Mouse (Mus musculus) embryo, embryonic 10.5 days (tissue): ENCODE results near the gene Trarg1.

Experiments used
- DNase-seq: peaks from one replicate; pipeline ENCODE4 v3.0.0-alpha.2; 2015; ENCODE audit warnings: low spot score

Trarg1 gene

DNA sequence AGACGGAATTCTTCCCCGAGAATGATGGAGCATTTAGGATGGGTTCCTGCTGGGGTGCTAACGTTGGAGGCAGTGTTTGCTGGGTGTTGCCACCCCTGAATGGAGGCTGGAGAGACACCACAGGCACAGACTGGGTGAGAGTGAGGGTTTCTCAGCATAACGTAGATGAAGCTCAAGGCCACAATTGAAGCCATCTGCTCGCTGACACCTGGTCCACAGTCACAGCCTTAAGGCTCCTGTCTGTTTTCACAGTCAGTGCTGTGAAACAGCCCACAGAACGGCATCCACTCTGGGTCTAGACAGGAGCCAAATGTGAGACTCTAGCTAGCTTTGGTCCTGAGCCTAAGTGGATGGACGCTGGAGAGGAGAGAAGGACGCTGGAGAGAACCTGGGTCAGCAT, 5.4 kb upstream of the Trarg1 start:
- DNase-seq, result no peak

DNA sequence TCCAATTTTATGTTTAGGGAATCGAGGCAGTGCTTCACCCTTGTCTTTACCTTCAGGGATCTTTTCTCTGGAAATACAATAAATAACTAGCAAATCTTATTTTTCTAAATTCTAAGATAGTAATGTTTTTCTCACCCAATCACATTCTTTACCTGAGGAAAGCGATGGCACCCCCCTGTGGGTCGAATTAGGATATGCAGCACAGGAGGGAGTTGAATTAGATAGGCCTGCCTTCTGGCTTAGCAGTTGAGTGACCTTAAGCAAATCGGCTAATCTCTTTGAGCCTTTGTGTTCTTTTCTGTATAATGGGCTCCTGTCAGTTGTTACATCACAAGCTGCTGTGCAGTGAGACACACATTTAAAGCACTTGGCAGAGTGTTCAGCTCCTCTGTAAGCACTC, 4.9 kb upstream of the Trarg1 start:
- no peak for DNase-seq

DNA sequence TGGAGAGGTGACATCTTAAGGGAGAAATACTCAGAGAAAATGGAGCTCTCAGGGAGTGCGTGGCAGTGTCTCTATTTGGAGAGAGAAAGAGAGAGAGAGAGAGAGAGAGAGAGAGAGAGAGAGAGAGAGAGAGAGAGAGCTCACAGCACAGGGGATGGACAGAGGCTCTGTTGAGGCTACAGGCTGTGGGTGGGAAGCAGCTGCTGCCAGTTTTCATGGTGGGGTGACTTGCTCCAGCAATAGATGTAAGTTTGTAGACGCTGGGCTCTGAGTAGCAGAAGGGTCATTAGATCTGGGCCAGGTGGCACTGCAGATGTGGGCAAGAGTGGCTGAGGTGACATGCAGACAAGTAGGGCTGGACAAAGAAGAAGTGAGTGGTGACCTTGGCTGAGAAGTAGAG, 6.0 kb downstream of the Trarg1 start:
- no peak for DNase-seq

DNA sequence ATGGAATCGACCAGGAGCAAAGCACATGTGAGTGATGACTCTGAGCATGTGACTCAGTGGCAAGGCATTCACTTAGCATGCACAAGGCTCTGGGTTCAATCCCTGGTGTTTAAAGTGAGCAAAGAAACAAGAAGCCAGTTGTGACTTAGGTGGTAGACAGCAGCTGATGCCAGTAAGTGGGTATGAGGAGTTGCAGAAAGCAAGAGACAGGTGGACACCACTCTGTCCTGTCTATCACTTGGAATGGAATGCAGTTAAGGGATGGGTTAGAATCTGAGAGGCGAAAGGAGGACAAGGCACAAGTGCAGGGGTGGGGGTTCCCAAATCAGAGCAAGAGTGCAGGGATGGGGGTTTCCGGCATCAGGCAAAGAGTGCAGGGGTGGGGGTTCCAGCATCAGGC, 12.5 kb downstream of the Trarg1 start:
- no peak for DNase-seq

DNA sequence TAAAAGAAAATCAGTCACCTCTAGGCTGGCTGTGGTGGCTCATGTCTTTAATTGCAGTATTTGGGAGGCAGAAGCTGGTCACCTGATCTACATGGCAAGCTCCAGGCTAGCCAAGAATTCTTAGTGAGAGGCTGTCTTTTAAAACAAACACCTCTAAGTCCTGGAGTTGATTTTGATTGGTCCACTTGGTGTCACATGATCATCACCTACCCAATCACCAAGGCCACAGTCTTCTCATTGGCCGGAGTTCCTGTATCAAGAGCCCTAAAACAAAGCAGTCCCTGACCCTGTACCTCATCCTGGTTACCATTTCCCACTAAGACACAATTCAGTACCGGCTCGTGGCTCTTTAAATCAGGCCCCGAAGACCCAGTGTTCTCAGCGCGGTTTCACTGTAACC, 16.2 kb downstream of the Trarg1 start:
- DNase-seq, result no peak

DNA sequence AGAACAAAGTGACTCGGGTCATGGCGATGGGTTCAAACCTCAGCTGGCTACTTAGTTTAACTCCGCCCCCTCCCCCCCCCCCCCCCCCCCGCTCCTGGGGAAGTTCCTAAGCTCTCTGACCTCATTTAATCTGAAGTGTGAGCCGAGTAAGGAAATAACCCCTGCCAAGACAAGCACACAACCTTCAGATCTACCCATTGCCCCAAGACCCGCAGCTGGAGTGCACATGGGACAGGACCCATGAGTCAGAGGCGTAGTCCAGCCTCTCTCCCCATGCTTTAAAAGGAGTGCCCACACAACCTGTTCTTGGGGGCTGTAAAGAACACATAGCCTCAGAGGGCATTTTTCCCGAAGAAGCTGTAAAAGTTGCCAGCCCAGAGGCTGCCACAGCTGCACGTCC, 20.0 kb downstream of the Trarg1 start:
- no peak for DNase-seq

DNA sequence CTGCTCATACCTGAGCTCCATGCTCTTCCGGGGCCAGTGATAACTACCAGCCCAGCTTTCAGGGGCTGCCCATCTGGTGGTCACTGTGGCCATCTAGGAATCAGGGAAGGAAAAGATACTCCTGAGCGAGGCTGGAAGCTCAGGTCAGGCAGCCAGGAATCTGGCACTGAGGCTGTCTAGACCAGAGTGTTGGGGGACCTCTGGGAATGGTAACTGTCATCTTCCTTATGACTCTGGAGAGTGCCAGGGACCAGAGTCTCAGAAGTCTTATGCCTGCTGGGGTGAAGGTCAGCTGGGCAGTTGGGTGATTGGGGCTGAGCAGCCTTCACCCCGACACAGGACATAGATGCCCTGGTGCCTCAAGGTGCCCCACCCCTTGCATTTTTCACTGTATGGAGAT, 28.0 kb downstream of the Trarg1 start:
- DNase-seq, result no peak

DNA sequence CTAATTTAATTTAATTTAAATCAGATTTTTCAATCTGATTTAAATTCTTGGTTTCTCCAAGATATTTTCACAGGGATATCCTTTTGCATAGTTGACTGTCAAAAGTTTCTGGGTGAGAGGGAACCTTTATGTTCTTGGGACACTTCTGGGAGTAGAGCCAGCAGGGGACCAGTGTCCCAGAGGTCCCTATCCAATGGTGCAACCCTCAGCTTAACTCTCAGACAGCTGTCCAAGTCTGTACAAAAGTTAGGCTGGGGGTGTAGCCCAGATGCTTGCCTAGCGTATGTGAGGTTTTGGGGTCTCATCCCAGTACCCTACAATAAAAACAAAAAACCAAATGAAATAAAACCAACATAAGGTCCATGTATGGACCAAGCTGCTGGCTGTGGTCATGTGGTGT, 28.5 kb downstream of the Trarg1 start:
- DNase-seq, result no peak

DNA sequence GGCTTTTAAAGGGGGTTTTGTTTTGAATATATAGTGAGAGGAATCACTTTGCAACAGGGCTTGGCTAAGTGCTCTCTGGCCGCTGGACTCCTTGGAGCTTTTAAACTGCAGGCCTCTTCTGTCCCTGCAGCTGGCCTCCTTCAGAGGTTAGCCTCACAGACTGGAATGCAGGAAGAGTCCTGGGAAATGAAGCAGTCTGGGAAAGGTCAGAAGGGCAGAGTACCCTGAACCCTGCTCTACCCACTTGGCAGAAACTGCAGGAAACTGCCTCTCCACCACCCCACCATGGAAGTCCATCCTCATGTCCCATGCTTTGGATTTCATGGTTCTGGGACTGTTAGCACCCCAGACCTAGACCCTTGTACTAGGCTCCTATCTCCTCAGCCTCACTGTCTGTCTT, 29.3 kb downstream of the Trarg1 start:
- DNase-seq, result peak; percentile 36

DNA sequence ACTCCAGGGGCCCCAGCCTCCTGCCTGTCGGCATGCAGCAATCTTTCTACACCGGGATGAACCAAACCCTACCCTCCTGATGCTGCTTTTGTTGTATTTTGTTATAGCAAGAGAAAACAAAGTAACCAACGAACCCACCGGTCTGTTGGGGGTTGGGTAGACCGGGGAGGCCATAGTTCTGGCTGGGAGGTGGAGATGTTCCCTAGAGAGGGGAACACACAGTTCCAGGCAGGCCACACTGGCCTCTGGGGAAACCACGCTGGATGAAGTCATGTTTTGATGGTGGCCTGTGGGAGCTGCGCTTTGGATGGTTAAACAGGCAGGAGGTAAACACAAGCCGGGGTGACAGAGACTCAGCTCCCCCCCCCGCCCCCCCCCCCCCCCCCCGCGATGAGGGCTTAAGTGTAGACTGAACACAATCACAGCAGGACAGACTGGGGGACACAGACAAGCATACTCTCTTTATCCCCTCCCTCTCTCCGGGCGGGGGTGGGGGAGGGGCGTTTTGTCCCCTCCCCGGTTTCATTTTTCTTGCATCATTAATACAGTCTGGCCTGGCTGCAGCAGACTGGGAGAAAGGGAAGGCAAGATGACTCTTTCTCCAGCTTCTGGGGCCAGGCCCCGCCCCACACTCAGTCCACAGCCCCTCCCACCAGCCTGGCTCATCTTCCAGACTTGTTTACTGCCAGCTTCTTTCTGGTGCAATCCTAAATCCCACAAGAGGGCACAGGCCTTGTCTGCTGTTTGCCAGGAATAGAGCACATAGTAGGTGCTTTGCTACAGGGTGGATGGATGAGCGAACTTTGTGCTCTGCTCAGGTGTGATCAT, 30.2 kb downstream of the Trarg1 start:
- DNase-seq, result peak; percentile 64

DNA sequence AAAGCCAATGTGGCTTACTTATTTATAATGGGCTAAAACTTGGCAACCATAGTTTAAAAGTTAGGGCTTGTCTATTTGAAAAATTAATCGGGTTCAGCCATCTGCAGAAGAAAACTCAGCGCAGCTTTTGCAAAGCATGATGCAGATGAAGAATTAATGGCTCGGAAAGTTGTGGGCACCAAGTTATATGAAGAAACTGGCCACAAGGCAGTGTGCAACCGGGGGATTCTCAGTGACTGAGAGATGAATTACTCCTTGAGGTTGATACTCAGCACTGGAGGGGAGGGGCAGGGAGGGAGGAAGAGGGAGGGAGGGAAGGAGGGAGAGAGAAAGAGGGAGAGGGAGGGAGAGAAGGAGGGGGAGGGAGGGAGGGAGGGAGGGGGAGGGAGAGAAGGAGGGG, 37.4 kb downstream of the Trarg1 start:
- no peak for DNase-seq

DNA sequence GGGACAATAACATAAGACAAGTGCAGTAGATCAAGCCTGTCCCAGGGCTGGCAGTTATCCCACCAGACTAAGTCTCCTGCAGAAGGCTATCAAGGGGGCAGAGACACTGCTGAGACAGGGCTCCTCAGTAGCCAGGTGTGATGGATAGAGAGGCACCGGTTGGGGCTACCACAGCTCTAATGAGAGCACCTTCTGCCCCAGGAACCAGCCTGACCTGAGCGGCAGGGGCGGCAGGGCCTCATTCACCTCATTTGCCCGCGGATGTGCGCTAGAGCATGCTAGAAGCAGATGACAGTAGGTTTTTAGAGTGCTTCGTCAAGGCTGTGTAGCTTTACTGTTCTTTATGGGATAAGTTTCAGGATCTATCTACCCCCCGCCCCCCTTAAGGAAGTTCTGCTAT, 44.3 kb downstream of the Trarg1 start:
- DNase-seq, result no peak

DNA sequence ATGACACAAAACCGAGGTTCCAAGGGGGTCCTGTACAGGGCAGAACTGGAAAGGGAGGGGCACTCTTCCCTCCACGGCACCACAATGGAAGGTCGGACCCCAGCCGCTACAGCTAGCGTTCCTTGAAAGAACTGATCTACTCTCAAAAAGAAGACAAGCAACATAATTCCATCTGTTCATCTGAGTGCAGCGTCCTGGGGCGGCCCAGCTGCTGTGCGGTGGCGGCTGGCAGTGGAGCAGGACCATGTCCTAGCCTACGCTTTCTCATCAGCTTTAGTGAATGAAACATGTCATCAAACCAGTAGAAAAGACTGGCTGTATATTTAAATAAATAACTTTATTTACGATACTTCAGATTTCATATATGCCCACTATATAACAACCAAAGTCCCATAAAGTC, 48.5 kb downstream of the Trarg1 start:
- DNase-seq, result no peak

DNA sequence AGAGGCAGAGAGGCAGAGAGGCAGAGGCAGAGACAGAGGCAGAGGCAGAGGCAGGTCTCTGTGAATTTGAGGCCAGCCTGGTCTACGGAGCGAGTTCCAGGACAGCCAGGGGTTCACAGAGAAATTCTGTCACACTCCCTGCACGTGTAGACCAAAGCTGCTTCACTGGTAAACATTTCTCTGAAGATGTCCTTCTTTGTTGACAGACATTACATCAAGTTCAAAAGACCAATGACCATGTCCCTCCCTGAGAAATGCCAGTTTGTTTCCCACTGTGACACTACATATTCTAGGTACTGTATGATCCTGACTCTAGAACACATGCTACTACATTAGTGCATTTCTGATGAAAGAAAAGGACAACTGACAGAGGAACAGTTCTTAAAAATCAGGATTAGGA, 51.0 kb downstream of the Trarg1 start:
- DNase-seq, result no peak

DNA sequence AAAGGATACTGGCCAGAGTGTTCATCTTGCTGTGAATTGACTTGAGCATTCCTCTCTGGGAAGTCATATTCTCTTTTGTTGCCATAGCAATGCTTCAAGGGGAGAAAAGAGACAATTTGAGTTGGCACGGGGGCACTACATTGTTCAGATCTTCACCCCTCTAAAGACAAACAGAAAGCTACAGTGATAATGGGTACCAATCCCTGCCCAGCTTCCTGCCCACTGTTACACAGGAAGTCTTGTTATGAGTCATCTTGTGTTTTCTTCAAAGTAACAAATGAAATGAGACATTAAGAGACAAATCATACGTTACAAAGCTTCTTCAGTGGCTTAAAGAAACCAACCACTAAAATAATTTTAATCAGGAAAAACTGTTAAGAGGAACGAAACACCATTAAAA, 55.0 kb downstream of the Trarg1 start:
- DNase-seq, result peak; percentile 21

DNA sequence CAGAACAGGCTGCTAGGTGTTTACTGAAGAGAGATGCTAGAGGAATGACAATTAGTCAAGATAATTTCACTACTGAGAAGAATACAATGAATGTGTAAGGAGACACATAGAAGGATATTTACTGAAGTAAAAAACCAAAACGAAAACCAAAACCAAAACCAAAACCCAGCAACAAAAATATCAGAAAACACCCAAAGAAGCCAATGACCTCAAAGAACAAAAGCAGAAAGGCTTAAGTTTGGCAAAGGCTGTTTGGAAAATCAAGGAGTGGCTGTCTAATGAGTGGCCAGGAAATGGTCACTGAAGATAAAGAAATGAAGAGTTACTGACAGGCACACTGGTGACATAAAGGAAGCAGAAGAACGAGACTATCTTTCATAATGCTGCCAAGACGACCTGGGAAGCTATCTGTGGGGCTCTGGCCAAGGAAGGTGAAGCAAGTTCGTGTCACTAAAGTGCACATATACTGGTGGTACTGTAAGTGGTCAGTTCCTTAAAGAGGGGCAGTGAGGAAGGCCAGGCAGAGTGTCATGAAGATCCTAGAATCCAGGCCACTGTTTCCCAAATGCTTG, 56.2 kb downstream of the Trarg1 start:
- DNase-seq, result no peak

DNA sequence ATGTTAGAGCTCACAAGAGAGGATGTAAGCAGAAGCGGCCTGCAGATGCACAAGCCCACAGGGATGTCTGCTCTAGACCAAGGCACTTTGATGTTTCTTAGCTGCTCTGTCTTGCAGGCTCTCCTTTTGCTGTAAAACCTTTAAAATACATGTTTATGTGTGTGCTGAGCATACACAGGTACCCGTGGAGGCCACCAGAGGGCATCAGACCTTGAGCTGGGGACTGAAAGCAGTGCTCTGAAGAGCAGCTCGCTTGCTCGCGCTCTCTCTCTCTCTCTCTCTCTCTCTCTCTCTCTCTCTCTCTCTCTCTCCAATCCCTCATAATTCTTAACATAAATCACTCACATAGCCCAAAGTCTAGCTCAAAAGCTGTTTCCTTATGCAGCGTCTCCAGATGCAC, 59.5 kb downstream of the Trarg1 start:
- peak; percentile 43 for DNase-seq

DNA sequence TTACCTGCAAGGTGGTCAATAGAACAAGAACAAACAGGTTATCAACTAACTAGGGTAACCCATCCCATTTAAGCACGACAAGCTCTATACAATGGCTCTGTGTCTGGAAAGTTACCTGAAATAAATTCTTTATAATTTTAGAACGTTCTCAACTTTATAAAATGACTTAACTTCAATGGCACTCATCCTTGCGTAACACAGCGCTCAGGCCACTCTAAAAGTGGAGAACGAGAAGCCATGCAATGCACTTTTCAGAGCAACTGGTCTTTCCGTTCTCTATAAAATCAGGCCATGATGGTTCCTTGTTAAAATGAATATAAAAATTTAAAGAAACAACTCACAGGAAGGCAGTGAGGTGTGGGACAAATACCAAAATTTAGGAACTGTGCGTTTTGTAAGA, 62.9 kb downstream of the Trarg1 start:
- DNase-seq, result no peak

DNA sequence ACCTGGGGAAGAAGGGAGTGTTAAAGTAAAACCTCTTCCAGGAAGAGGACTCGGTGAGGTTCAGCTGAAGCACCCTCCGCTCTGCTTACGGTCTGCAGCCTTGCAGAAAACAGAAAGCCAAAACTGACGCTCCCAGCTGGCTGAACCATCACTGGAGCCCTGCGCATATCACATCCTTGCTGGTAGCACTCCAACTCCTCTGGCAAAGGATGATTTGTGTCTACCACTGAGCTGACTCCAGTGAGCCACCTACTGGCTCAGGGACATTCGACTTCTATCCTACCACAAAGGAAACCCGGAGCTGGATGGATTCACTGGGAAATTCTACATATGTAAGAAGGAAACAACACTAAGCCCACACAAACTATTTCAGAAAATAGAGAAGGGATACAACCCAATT, 64.9 kb downstream of the Trarg1 start:
- peak; percentile 19 for DNase-seq

DNA sequence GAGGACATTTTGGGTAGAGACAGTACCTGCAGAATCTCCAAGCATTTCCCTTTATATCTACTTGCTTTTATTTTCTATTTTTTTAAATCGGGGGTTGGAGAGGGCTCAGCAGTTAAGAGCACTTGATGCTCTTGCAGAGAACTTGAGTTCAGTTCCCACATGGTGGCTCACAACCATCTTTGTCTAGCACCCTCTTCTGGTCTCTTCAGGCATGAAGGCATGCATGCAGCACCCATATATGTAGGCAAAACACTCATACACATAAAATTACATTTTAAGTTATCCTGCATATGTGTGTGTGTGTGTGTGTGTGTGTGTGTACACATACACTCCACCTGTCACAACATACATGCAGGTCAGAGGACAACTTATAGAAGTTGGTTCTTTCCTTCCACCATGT, 66.3 kb downstream of the Trarg1 start:
- no peak for DNase-seq
